Mouse (Mus musculus) midbrain, embryonic 15.5 days (tissue): ENCODE measurements at regions not wholly inside any gene's neighbourhood (a gene's known extent, or its start where the extent isn't known, plus 50 kb on each side); places are given as distances from the start of the nearest gene placed in this dataset.

ENCODE experiments used
- ATAC-seq: fragments of 200-750 bp; cut with Nextera tagmentation; replicated peaks from 2 replicates; pipeline ENCODE4 v1.8.0; 2017; ENCODE audit warnings: moderate TSS enrichment
- H3K27ac ChIP-seq: fragments of 300-500 bp; sonication (generic); 2 replicates; pipeline ENCODE4 v1.5.1; 2015; ENCODE audit warnings: mild to moderate bottlenecking, inconsistent platforms
- H3K27me3 ChIP-seq: fragments of 300-500 bp; sonication (generic); replicated peaks from 2 replicates; pipeline ENCODE4 v1.6.1; 2015; ENCODE audit warnings: inconsistent platforms
- H3K36me3 ChIP-seq: fragments of 300-500 bp; sonication (generic); replicated peaks from 2 replicates; pipeline ENCODE4 v1.6.1; 2015; ENCODE audit warnings: inconsistent platforms
- H3K4me1 ChIP-seq: fragments of 300-500 bp; sonication (generic); 2 replicates; pipeline ENCODE4 v1.6.1; 2015; ENCODE audit warnings: inconsistent platforms
- H3K4me2 ChIP-seq: fragments of 300-500 bp; sonication (generic); 2 replicates; pipeline ENCODE4 v1.6.1; 2015; ENCODE audit warnings: inconsistent platforms, mild to moderate bottlenecking, moderate library complexity
- H3K4me3 ChIP-seq: fragments of 300-500 bp; sonication (generic); 2 replicates; pipeline ENCODE4 v1.5.1; 2015; ENCODE audit warnings: mild to moderate bottlenecking, inconsistent platforms
- H3K9ac ChIP-seq: fragments of 300-500 bp; sonication (generic); 2 replicates; pipeline ENCODE4 v1.6.1; 2015; ENCODE audit warnings: mild to moderate bottlenecking, inconsistent platforms
- H3K9me3 ChIP-seq: fragments of 300-500 bp; sonication (generic); 2 replicates; pipeline ENCODE4 v1.6.1; 2016; ENCODE audit warnings: inconsistent platforms
- WGBS: fragments of 180-500 bp; shearing (Covaris S2); methylation state at CpG from one replicate; pipeline ENCODE4 v1.1.7; 2015; ENCODE audit warnings: mixed read lengths; 5-methylcytosine and 5-hydroxymethylcytosine counted together

- H3K4me3 ChIP-seq: no peak overlapping the region
- no peaks in the 10 kb centered on the region for H3K9me3 ChIP-seq
- H3K9ac ChIP-seq: no peak overlapping the region
- H3K27me3 ChIP-seq: no peaks in the 10 kb centered on the region
- no peak overlapping the region for H3K4me2 ChIP-seq
- no peaks in the 10 kb centered on the region for H3K4me1 ChIP-seq
- no peaks in the 10 kb centered on the region for H3K36me3 ChIP-seq
- H3K27ac ChIP-seq: no peak overlapping the region
- ATAC-seq: no peak
These were observed 148.2 kb upstream of the Mbnl1 start for GRCm38 (mm10) chr3:60324416-60324815.

DNA sequence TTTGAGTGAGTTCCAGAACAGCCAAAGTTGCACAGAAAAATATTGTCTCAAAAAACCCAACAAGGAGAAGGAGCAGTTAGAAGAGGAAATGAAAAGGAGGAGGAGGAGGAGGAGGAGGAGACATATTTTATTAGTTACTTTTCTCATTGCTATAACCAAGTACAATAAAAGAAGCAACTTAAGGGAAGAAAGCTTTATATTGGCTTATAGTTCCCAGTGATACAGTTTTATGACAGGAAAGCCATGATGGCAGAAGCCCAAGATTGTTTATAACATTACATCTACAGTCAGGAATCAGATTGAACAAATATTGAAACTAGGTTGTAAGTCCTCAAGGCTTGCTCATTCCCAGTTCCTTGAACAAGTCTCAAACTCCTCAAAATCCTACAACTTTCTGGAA, 147.7 kb upstream of the Mbnl1 start:
- no peak for ATAC-seq
- H3K36me3 ChIP-seq: no peaks in the 10 kb centered on the region
- no peak overlapping the region for H3K4me3 ChIP-seq
- H3K9me3 ChIP-seq: no peaks in the 10 kb centered on the region
- no peaks in the 10 kb centered on the region for H3K4me1 ChIP-seq
- H3K27me3 ChIP-seq: no peaks in the 10 kb centered on the region
- H3K27ac ChIP-seq: no peak overlapping the region
- H3K9ac ChIP-seq: no peak overlapping the region
- no peak overlapping the region for H3K4me2 ChIP-seq

GRCm38 (mm10) chr3:60332460-60332859, 140.2 kb upstream of the Mbnl1 start:
- no peak for ATAC-seq
- H3K27me3 ChIP-seq: no peaks in the 10 kb centered on the region
- H3K4me1 ChIP-seq: no peaks in the 10 kb centered on the region
- no peak overlapping the region for H3K9ac ChIP-seq
- H3K9me3 ChIP-seq: no peaks in the 10 kb centered on the region
- no peak overlapping the region for H3K27ac ChIP-seq
- no peak overlapping the region for H3K4me3 ChIP-seq
- H3K4me2 ChIP-seq: no peak overlapping the region
- no peaks in the 10 kb centered on the region for H3K36me3 ChIP-seq

DNA sequence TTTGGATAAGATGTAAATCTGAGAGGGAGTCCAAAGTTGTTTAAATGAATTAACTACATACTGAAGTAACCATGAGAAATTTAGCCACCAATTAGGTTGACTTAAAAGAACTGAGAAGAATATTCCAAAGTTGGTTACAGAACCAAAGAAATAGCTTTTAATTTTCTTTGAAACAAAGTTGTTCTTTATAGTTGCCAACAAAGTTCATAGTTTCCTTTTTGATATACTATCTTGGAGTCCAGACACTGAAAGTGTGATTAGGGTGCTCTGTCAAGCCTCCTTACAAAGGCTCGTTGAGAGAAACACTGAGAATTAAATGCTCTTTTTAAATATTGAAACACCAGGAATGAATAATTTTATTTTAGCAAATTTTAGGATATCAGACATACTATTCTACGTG, 139.0 kb upstream of the Mbnl1 start:
- H3K27me3 ChIP-seq: no peaks in the 10 kb centered on the region
- H3K9ac ChIP-seq: no peak overlapping the region
- H3K4me1 ChIP-seq: no peaks in the 10 kb centered on the region
- H3K4me3 ChIP-seq: no peak overlapping the region
- ATAC-seq: no peak
- H3K9me3 ChIP-seq: no peaks in the 10 kb centered on the region
- no peak overlapping the region for H3K4me2 ChIP-seq
- WGBS: 84% methylated on average over 2 of the region's 2 CpGs
- H3K36me3 ChIP-seq: no peaks in the 10 kb centered on the region
- H3K27ac ChIP-seq: no peak overlapping the region

DNA sequence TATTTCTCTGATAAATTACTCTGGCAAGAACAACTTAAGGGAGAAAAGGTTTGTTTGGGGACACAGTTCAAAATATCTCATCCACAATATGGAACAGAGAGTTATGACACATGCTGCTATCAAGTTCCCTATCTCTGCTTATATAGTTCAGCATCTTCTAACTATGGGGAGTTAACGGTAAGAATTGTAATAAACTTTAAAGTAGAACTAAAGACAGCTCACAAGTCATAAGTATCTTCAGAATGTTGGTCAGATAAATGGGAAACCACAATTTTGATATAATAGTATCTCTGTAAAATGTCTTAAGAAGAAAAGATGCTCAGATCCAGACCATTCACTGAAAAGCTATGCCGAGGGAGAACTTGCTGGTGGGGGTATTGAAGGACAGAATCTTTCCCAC, 138.5 kb upstream of the Mbnl1 start:
- WGBS: 90% methylated on average over 2 of the region's 2 CpGs
- H3K36me3 ChIP-seq: no peaks in the 10 kb centered on the region
- no peak overlapping the region for H3K9ac ChIP-seq
- H3K4me1 ChIP-seq: no peaks in the 10 kb centered on the region
- no peaks in the 10 kb centered on the region for H3K9me3 ChIP-seq
- no peak overlapping the region for H3K4me3 ChIP-seq
- no peak for ATAC-seq
- no peak overlapping the region for H3K4me2 ChIP-seq
- no peak overlapping the region for H3K27ac ChIP-seq
- H3K27me3 ChIP-seq: no peaks in the 10 kb centered on the region

GRCm38 (mm10) chr3:60346390-60346789, 126.2 kb upstream of the Mbnl1 start:
- H3K4me3 ChIP-seq: no peak overlapping the region

DNA sequence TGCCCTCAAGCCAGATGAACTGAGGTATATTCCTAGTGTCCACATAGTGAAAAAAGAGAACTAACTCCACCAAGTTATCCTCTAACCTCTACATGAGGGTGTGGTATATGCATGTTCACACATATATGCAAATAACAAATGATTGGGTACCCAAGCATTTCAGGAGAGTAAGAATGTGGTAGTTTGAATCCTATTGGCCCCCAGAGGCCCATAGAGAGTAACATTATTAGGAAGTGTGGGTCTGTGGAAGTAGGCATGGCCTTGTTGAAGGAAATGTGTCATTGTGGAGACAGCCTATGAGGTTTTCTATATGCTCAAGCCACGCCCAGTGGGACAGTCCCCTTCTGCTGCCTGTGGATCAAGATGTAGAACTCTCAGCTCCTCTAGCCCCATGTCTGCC, 125.6 kb upstream of the Mbnl1 start:
- Histone ChIP-seq H3K9me3 (no peaks in the 10 kb centered on the region), H3K9ac (no peak overlapping the region), H3K27ac (no peak overlapping the region), H3K4me3 (no peak overlapping the region), H3K4me1 (no peaks in the 10 kb centered on the region), H3K4me2 (no peak overlapping the region), H3K36me3 (no peaks in the 10 kb centered on the region), H3K27me3 (no peaks in the 10 kb centered on the region)
- WGBS: 74% methylated on average over 1 of the region's 1 CpGs
- no peak for ATAC-seq

More at GRCm38 (mm10) chr3:60346390-60346789, 126.2 kb upstream of the Mbnl1 start:
- Histone ChIP-seq H3K9ac (no peak overlapping the region), H3K4me1 (no peaks in the 10 kb centered on the region), H3K27me3 (no peaks in the 10 kb centered on the region), H3K36me3 (no peaks in the 10 kb centered on the region), H3K9me3 (no peaks in the 10 kb centered on the region), H3K4me2 (no peak overlapping the region), H3K27ac (no peak overlapping the region)
- no peak for ATAC-seq

- ATAC-seq: no peak
- Histone ChIP-seq H3K36me3 (no peaks in the 10 kb centered on the region), H3K9me3 (no peaks in the 10 kb centered on the region), H3K4me1 (no peaks in the 10 kb centered on the region), H3K27ac (no peak overlapping the region), H3K9ac (no peak overlapping the region), H3K4me2 (no peak overlapping the region), H3K27me3 (no peaks in the 10 kb centered on the region), H3K4me3 (no peak overlapping the region)
- WGBS: 92% methylated on average over 2 of the region's 2 CpGs
These were observed 101.3 kb upstream of the Mbnl1 start for GRCm38 (mm10) chr3:60371176-60371965.

GRCm38 (mm10) chr3:60373662-60374061, 99.0 kb upstream of the Mbnl1 start:
- Histone ChIP-seq H3K4me1 (no peaks in the 10 kb centered on the region), H3K9me3 (no peaks in the 10 kb centered on the region), H3K4me2 (no peak overlapping the region), H3K36me3 (no peaks in the 10 kb centered on the region), H3K27ac (no peak overlapping the region), H3K4me3 (no peak overlapping the region), H3K9ac (no peak overlapping the region), H3K27me3 (no peaks in the 10 kb centered on the region)
- WGBS: 85% methylated on average over 1 of the region's 1 CpGs
- ATAC-seq: no peak

GRCm38 (mm10) chr3:60388593-60388992, 84.0 kb upstream of the Mbnl1 start:
- Histone ChIP-seq H3K27ac (no peak overlapping the region), H3K4me3 (no peak overlapping the region), H3K4me1 (no peaks in the 10 kb centered on the region), H3K4me2 (no peak overlapping the region), H3K27me3 (no peaks in the 10 kb centered on the region), H3K36me3 (no peaks in the 10 kb centered on the region), H3K9ac (no peak overlapping the region), H3K9me3 (no peaks in the 10 kb centered on the region)
- ATAC-seq: no peak
- 55% methylated on average over 2 of the region's 2 CpGs for WGBS

- H3K9ac ChIP-seq: no peak overlapping the region
- no peak overlapping the region for H3K27ac ChIP-seq
- 85% methylated on average over 2 of the region's 2 CpGs for WGBS
- ATAC-seq: no peak
- H3K4me2 ChIP-seq: no peak overlapping the region
- H3K4me1 ChIP-seq: no peaks in the 10 kb centered on the region
- no peaks in the 10 kb centered on the region for H3K27me3 ChIP-seq
- no peak overlapping the region for H3K4me3 ChIP-seq
- no peaks in the 10 kb centered on the region for H3K9me3 ChIP-seq
- H3K36me3 ChIP-seq: no peaks in the 10 kb centered on the region
These were observed 83.6 kb upstream of the Mbnl1 start for GRCm38 (mm10) chr3:60389032-60389431.

- H3K9me3 ChIP-seq: no peaks in the 10 kb centered on the region
- 85% methylated on average over 4 of the region's 4 CpGs for WGBS
- H3K4me1 ChIP-seq: no peaks in the 10 kb centered on the region
- H3K27me3 ChIP-seq: no peaks in the 10 kb centered on the region
- no peak for ATAC-seq
- no peak overlapping the region for H3K9ac ChIP-seq
- no peak overlapping the region for H3K27ac ChIP-seq
- H3K36me3 ChIP-seq: no peaks in the 10 kb centered on the region
- no peak overlapping the region for H3K4me2 ChIP-seq
- H3K4me3 ChIP-seq: no peak overlapping the region
These were observed 77.3 kb upstream of the Mbnl1 start for GRCm38 (mm10) chr3:60395299-60395698.

GRCm38 (mm10) chr3:60396971-60397370, 75.7 kb upstream of the Mbnl1 start:
- H3K27ac ChIP-seq: no peak overlapping the region
- H3K9me3 ChIP-seq: no peaks in the 10 kb centered on the region
- no peaks in the 10 kb centered on the region for H3K4me1 ChIP-seq
- ATAC-seq: no peak
- 83% methylated on average over 3 of the region's 3 CpGs for WGBS
- H3K4me3 ChIP-seq: no peak overlapping the region
- no peak overlapping the region for H3K4me2 ChIP-seq
- no peaks in the 10 kb centered on the region for H3K27me3 ChIP-seq
- H3K36me3 ChIP-seq: no peaks in the 10 kb centered on the region
- H3K9ac ChIP-seq: no peak overlapping the region
